ENCODE assay signal across 8 mouse cellular contexts in the genomic region with DNA sequence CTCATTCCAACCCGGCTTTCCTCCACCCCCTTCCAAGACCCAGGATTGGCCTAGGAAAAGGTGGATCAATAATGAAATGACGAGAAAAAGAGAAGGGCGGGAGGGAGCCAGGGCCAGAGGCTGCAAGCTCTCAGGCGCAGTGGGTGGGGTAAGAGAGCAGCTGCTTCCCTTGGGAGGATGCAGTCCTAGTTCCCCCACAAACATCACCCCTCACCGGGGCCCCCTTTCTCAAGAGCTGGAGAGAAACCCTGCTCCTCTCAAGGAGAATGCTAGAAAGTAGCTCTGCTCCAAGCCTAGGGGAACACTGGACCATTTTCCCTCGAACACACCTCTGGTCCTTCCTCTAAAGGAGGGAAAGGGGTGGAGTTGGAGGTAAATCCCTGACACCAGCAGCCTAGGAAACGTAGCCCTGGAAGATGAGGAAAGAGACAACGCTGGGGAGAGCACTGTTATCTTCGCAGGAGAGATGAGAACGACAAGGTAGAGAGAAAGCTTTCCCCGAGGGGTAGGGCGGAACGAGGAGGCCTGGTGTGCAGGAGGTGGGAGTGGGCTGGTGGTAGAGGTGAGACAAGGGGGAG. TPM values are rescaled to one million over a fixed set of nuclear protein-coding genes. Genes with fewer than 3 reads are reported as not detected.
A peak's percentile ranks its signal among the peaks of the same experiment; 100 is the strongest.
DNase-seq lines count a peak whose midpoint lies in the region; ATAC-seq and TF ChIP-seq lines count a peak whose summit lies in the region.

No protein-coding gene starts in this region.

- peak overlapping the region; percentile 100 for H3K27ac ChIP-seq in layer of hippocampus, adult 2 months
- H3K27ac ChIP-seq in forebrain, embryonic 14.5 days (ENCODE audit: low read depth, low read length): peak overlapping the region; percentile 99
- H3K27ac ChIP-seq in limb, embryonic 12.5 days: peak overlapping the region; percentile 50; the same call in 1 of the 2 replicates
- peak overlapping the region; percentile 98; the same call in 1 of the 2 replicates for H3K27ac ChIP-seq in neural tube, embryonic 11.5 days (ENCODE audit: low read depth, low read length)

- H3K9me3 ChIP-seq in forebrain, embryonic 14.5 days (replicated peaks; ENCODE audit: control insufficient read depth, low read length): no peaks in the 10 kb centered on the region
- no peaks in the 10 kb centered on the region for H3K9me3 ChIP-seq in limb, embryonic 12.5 days
- no peaks in the 10 kb centered on the region for H3K9me3 ChIP-seq in neural tube, embryonic 11.5 days (ENCODE audit: control insufficient read depth, low read length)

- peak overlapping the region; percentile 99 for H3K9ac ChIP-seq in forebrain, embryonic 14.5 days (ENCODE audit: low read length)
- peak overlapping the region; percentile 94 for H3K9ac ChIP-seq in limb, embryonic 12.5 days (replicated peaks)
- peak overlapping the region; percentile 95 for H3K9ac ChIP-seq in neural tube, embryonic 11.5 days (ENCODE audit: low read length)

- WGBS in forebrain, embryonic 14.5 days: 0% methylated on average over 13 of the region's 13 CpGs
- WGBS in limb, embryonic 12.5 days: 2% methylated on average over 13 of the region's 13 CpGs
- 2% methylated on average over 13 of the region's 13 CpGs for WGBS in neural tube, embryonic 11.5 days

- ATAC-seq in forebrain, embryonic 14.5 days: no peak
- ATAC-seq in limb, embryonic 12.5 days (ENCODE audit: insufficient number of reproducible peaks, insufficient read depth, low FRiP score, low TSS enrichment, low read depth): no peak
- no peak for ATAC-seq in neural tube, embryonic 11.5 days (ENCODE audit: insufficient read depth, low FRiP score, low TSS enrichment)

- H3K4me1 ChIP-seq in forebrain, embryonic 14.5 days (ENCODE audit: control insufficient read depth, insufficient read depth, low read length): peaks cover 38% of the 10 kb centered on the region
- H3K4me1 ChIP-seq in limb, embryonic 12.5 days (replicated peaks): peaks cover 52% of the 10 kb centered on the region
- H3K4me1 ChIP-seq in neural tube, embryonic 11.5 days (ENCODE audit: control insufficient read depth, insufficient read depth, low read length): peaks cover 23% of the 10 kb centered on the region

- DNase-seq in layer of hippocampus, adult 2 months (ENCODE audit: low spot score in 2 of 2): no peak
- DNase-seq in layer of hippocampus, postnatal 25 days (ENCODE audit: extremely low spot score in 1 of 2, low spot score in 1 of 2): no peak
- peak; percentile 40 for DNase-seq in brain, adult 2 months (ENCODE audit: low read depth, low spot score)
- peak; percentile 39 for DNase-seq in forebrain, embryonic 14.5 days (ENCODE audit: low spot score)
- DNase-seq in neural tube, embryonic 11.5 days (ENCODE audit: low spot score): peak; percentile 40
- DNase-seq in ovary, postnatal 10 days (ENCODE audit: low spot score): no peak
- no peak for DNase-seq in c-Kit-positive CD71-positive TER-119-positive erythroid progenitor cells, embryonic 14.5 days (ENCODE audit: low spot score)

- peak overlapping the region; percentile 87 for H3K4me2 ChIP-seq in forebrain, embryonic 14.5 days (ENCODE audit: low read length)
- H3K4me2 ChIP-seq in limb, embryonic 12.5 days: peak overlapping the region; percentile 99
- H3K4me2 ChIP-seq in neural tube, embryonic 11.5 days (ENCODE audit: low read depth): peak overlapping the region; percentile 97

- H3K4me3 ChIP-seq in layer of hippocampus, adult 2 months: peak overlapping the region; percentile 94
- peak overlapping the region; percentile 98 for H3K4me3 ChIP-seq in forebrain, embryonic 14.5 days (ENCODE audit: low read depth, low read length)
- peak overlapping the region; percentile 97 for H3K4me3 ChIP-seq in limb, embryonic 12.5 days (replicated peaks)
- H3K4me3 ChIP-seq in neural tube, embryonic 11.5 days (ENCODE audit: low read depth, low read length): peak overlapping the region; percentile 99

- no peak for TF ChIP-seq CTCF in layer of hippocampus, adult 2 months (conservative IDR thresholded peaks at IDR 0.05)

- H3K27me3 ChIP-seq in forebrain, embryonic 14.5 days (replicated peaks; ENCODE audit: control insufficient read depth, insufficient read depth, low read length): no peaks in the 10 kb centered on the region
- no peaks in the 10 kb centered on the region for H3K27me3 ChIP-seq in limb, embryonic 12.5 days
- H3K27me3 ChIP-seq in neural tube, embryonic 11.5 days (ENCODE audit: control insufficient read depth, insufficient read depth, low read length): no peaks in the 10 kb centered on the region

- H3K36me3 ChIP-seq in forebrain, embryonic 14.5 days (ENCODE audit: control insufficient read depth, insufficient read depth, low read length): 0 out of 2 replicates have a peak, but pooled peaks cover 3% of the 10 kb centered on the region
- no peaks in the 10 kb centered on the region for H3K36me3 ChIP-seq in limb, embryonic 12.5 days
- H3K36me3 ChIP-seq in neural tube, embryonic 11.5 days (ENCODE audit: control insufficient read depth, insufficient read depth, low read length): no peaks in the 10 kb centered on the region

RNA-seq across cellular contexts. Expression of a gene that starts 1.3 kb away (rescaled TPM):
- 10 to 100 TPM; 68.3 to 80.7 TPM for total RNA-seq in layer of hippocampus, adult 2 months (2021)
- total RNA-seq in layer of hippocampus, postnatal 25 days (2021): 10 to 100 TPM; 46.7 to 64.4 TPM
- polyA plus RNA-seq in forebrain, embryonic 14.5 days (2014; fragmentation: Nextera tagmentation; extraction: Ambion mirVana): 9.6 and 16.0 TPM in 2 replicates
- 18.2 and 19.9 TPM in 2 replicates for polyA plus RNA-seq in limb, embryonic 12.5 days (2016; fragmentation: Nextera tagmentation; extraction: Ambion mirVana)
- polyA plus RNA-seq in neural tube, embryonic 11.5 days (2014; fragmentation: Nextera tagmentation; extraction: Ambion mirVana): 13.4 and 13.5 TPM in 2 replicates

RNA-seq across cellular contexts. Expression of a gene that starts 40.8 kb away (rescaled TPM):
- total RNA-seq in layer of hippocampus, adult 2 months (2021): 100 to 1,000 TPM; 309 to 349 TPM
- 100 to 1,000 TPM; 300 to 376 TPM for total RNA-seq in layer of hippocampus, postnatal 25 days (2021)
- 680 and 882 TPM in 2 replicates for polyA plus RNA-seq in forebrain, embryonic 14.5 days (2014; fragmentation: Nextera tagmentation; extraction: Ambion mirVana)
- 556 and 596 TPM in 2 replicates for polyA plus RNA-seq in limb, embryonic 12.5 days (2016; fragmentation: Nextera tagmentation; extraction: Ambion mirVana)
- polyA plus RNA-seq in neural tube, embryonic 11.5 days (2014; fragmentation: Nextera tagmentation; extraction: Ambion mirVana): 555 and 597 TPM in 2 replicates

Comparison
In these comparisons a context has a peak if more than half of its experiments do, and no peak if none do; other contexts are left out.
1. DNase-seq: peak in brain, adult 2 months (single experiment), forebrain, embryonic 14.5 days (single experiment) and neural tube, embryonic 11.5 days (single experiment); none in layer of hippocampus, adult 2 months (0 of 2), layer of hippocampus, postnatal 25 days (0 of 2), ovary, postnatal 10 days (single experiment) and c-Kit-positive CD71-positive TER-119-positive erythroid progenitor cells, embryonic 14.5 days (single experiment).
2. H3K27ac ChIP-seq: peak in every context shown above with its lines; median percentile 100 in layer of hippocampus, adult 2 months; 99 in forebrain, embryonic 14.5 days; 98 in neural tube, embryonic 11.5 days; 50 in limb, embryonic 12.5 days.
3. Peak in every context shown above with its lines, with median percentiles within 50 percentile points of each other: H3K4me3 ChIP-seq, H3K4me2 ChIP-seq and H3K9ac ChIP-seq.